Mouse (Mus musculus): ENCODE results near the gene Fam25c. TPM values are rescaled to one million over a fixed set of nuclear protein-coding genes. Genes with fewer than 3 reads are reported as not detected.

Gene Fam25c
- polyA plus RNA-seq, 1 experiment from 2014 or later: not detected

- Histone ChIP-seq H3K36me3 (ENCODE audit: control insufficient read depth, insufficient read depth, low read length) (peaks cover 16% of the 10 kb centered on the region), H3K4me3 (ENCODE audit: low read depth, low read length) (no peak overlapping the region), H3K4me2 (ENCODE audit: low read depth, severe bottlenecking) (no peak overlapping the region), H3K27ac (replicated peaks; ENCODE audit: low read depth, low read length) (no peak overlapping the region), H3K9me3 (ENCODE audit: control insufficient read depth, low read length) (no peaks in the 10 kb centered on the region), H3K27me3 (ENCODE audit: control insufficient read depth, insufficient read depth, low read length) (no peaks in the 10 kb centered on the region), H3K9ac (ENCODE audit: low read length) (no peak overlapping the region), H3K4me1 (ENCODE audit: control insufficient read depth, insufficient read depth, low read length) (no peaks in the 10 kb centered on the region)
- ATAC-seq (ENCODE audit: insufficient number of reproducible peaks, low FRiP score, low TSS enrichment, low read depth): no peak
- no peak for DNase-seq (ENCODE audit: low spot score)
- WGBS: 82% methylated on average over 3 of the region's 3 CpGs
Observed at GRCm38 (mm10) chr14:34331886-34332285, 23.3 kb downstream of the Fam25c start.

DNA sequence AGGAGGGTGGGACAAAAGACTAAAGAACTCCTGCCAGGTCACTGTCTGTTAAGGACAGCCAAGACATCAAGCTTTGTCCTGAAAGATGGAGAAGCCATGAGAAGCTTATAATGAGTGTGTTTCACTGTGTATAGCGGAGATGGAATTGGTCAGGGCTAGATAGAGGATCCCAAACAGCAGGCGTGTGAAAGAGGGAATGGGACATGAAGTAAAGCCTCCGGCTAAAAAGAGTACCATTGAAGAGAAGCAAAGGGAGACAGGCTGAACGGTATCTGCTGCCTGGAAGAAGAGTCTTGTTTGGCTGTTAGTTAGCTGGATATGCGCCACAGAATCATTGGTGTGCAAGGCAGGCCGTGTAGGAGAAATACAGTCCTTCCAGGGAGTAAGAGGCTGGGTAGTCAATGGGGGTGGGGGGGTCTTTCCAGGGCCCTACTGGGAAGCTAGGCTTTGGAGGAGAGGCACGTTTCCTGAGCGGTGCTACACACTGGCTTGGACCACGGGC is 24.5 kb downstream of the Fam25c start:
- no peaks in the 10 kb centered on the region for H3K9me3 ChIP-seq (ENCODE audit: control insufficient read depth, low read length)
- no peak overlapping the region for H3K27ac ChIP-seq (replicated peaks; ENCODE audit: low read depth, low read length)
- no peak overlapping the region for H3K9ac ChIP-seq (ENCODE audit: low read length)
- peaks cover 13% of the 10 kb centered on the region for H3K36me3 ChIP-seq (ENCODE audit: control insufficient read depth, insufficient read depth, low read length)
- ATAC-seq (ENCODE audit: insufficient number of reproducible peaks, low FRiP score, low TSS enrichment, low read depth) (no peak), DNase-seq (ENCODE audit: low spot score) (no peak)
- H3K4me1 ChIP-seq (ENCODE audit: control insufficient read depth, insufficient read depth, low read length): no peaks in the 10 kb centered on the region
- WGBS: 94% methylated on average over 9 of the region's 9 CpGs
- no peak overlapping the region for H3K4me3 ChIP-seq (ENCODE audit: low read depth, low read length)
- H3K27me3 ChIP-seq (ENCODE audit: control insufficient read depth, insufficient read depth, low read length): no peaks in the 10 kb centered on the region
- no peak overlapping the region for H3K4me2 ChIP-seq (ENCODE audit: low read depth, severe bottlenecking)

GRCm38 (mm10) chr14:34327618-34328017 is 27.6 kb downstream of the Fam25c start:
- H3K4me2 ChIP-seq (ENCODE audit: low read depth, severe bottlenecking): no peak overlapping the region
- H3K36me3 ChIP-seq (ENCODE audit: control insufficient read depth, insufficient read depth, low read length): peaks cover 7% of the 10 kb centered on the region; the same call in 1 of the 2 replicates
- no peak for ATAC-seq (ENCODE audit: insufficient number of reproducible peaks, low FRiP score, low TSS enrichment, low read depth)
- WGBS: 74% methylated on average over 1 of the region's 1 CpGs
- no peak overlapping the region for H3K9ac ChIP-seq (ENCODE audit: low read length)
- no peak for DNase-seq (ENCODE audit: low spot score)
- no peaks in the 10 kb centered on the region for H3K9me3 ChIP-seq (ENCODE audit: control insufficient read depth, low read length)
- H3K27me3 ChIP-seq (ENCODE audit: control insufficient read depth, insufficient read depth, low read length): no peaks in the 10 kb centered on the region
- H3K4me1 ChIP-seq (ENCODE audit: control insufficient read depth, insufficient read depth, low read length): no peaks in the 10 kb centered on the region
- H3K4me3 ChIP-seq (ENCODE audit: low read depth, low read length): no peak overlapping the region
- H3K27ac ChIP-seq (replicated peaks; ENCODE audit: low read depth, low read length): no peak overlapping the region

DNA sequence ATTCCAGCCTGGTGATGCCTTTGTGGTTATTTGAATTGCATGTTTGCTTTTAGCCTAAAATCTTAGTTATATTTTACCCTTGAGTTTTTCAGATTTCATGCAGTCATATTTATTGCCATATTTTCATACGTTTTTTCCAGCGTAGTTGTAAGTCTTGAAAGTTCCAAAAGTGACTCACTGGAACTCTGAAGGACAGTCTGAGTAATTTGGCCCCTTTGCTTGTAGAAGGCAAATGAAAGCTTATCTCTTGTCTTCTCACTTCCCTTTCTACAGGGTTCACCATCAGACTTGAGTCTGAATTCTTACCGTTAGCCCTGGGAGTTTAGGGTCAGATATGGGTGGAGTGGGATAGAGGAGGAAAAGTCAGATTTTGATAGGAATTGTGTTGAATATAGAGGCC is 28.6 kb downstream of the Fam25c start:
- H3K36me3 ChIP-seq (ENCODE audit: control insufficient read depth, insufficient read depth, low read length): peaks cover 7% of the 10 kb centered on the region; the same call in 1 of the 2 replicates

GRCm38 (mm10) chr14:34323576-34324085 is 31.6 kb downstream of the Fam25c start:
- no peaks in the 10 kb centered on the region for H3K9me3 ChIP-seq (ENCODE audit: control insufficient read depth, low read length)
- no peak overlapping the region for H3K9ac ChIP-seq (ENCODE audit: low read length)
- H3K36me3 ChIP-seq (ENCODE audit: control insufficient read depth, insufficient read depth, low read length): peaks cover 7% of the 10 kb centered on the region; the same call in 1 of the 2 replicates
- ATAC-seq (ENCODE audit: insufficient number of reproducible peaks, low FRiP score, low TSS enrichment, low read depth): no peak
- no peaks in the 10 kb centered on the region for H3K4me1 ChIP-seq (ENCODE audit: control insufficient read depth, insufficient read depth, low read length)
- no peak overlapping the region for H3K27ac ChIP-seq (replicated peaks; ENCODE audit: low read depth, low read length)
- no peak for DNase-seq (ENCODE audit: low spot score)
- H3K4me2 ChIP-seq (ENCODE audit: low read depth, severe bottlenecking): no peak overlapping the region
- no peak overlapping the region for H3K4me3 ChIP-seq (ENCODE audit: low read depth, low read length)
- H3K27me3 ChIP-seq (ENCODE audit: control insufficient read depth, insufficient read depth, low read length): no peaks in the 10 kb centered on the region
- WGBS: 95% methylated on average over 5 of the region's 5 CpGs

More for the DNA sequence above, 28.6 kb downstream of the Fam25c start:
- Histone ChIP-seq H3K9me3 (ENCODE audit: control insufficient read depth, low read length) (no peaks in the 10 kb centered on the region), H3K27ac (replicated peaks; ENCODE audit: low read depth, low read length) (no peak overlapping the region), H3K4me3 (ENCODE audit: low read depth, low read length) (no peak overlapping the region), H3K27me3 (ENCODE audit: control insufficient read depth, insufficient read depth, low read length) (no peaks in the 10 kb centered on the region), H3K9ac (ENCODE audit: low read length) (no peak overlapping the region), H3K4me2 (ENCODE audit: low read depth, severe bottlenecking) (no peak overlapping the region), H3K4me1 (ENCODE audit: control insufficient read depth, insufficient read depth, low read length) (no peaks in the 10 kb centered on the region)
- DNase-seq (ENCODE audit: low spot score) (no peak), ATAC-seq (ENCODE audit: insufficient number of reproducible peaks, low FRiP score, low TSS enrichment, low read depth) (no peak)
- WGBS: 90% methylated on average over 3 of the region's 3 CpGs

- Histone ChIP-seq H3K27ac (replicated peaks; ENCODE audit: low read depth, low read length) (no peak overlapping the region), H3K9me3 (ENCODE audit: control insufficient read depth, low read length) (no peaks in the 10 kb centered on the region), H3K36me3 (ENCODE audit: control insufficient read depth, insufficient read depth, low read length) (peaks cover 5% of the 10 kb centered on the region; the same call in 1 of the 2 replicates), H3K4me1 (ENCODE audit: control insufficient read depth, insufficient read depth, low read length) (no peaks in the 10 kb centered on the region), H3K4me2 (ENCODE audit: low read depth, severe bottlenecking) (no peak overlapping the region), H3K4me3 (ENCODE audit: low read depth, low read length) (no peak overlapping the region), H3K27me3 (ENCODE audit: control insufficient read depth, insufficient read depth, low read length) (no peaks in the 10 kb centered on the region), H3K9ac (ENCODE audit: low read length) (no peak overlapping the region)
- no peak for DNase-seq (ENCODE audit: low spot score)
- ATAC-seq (ENCODE audit: insufficient number of reproducible peaks, low FRiP score, low TSS enrichment, low read depth): no peak
Observed at GRCm38 (mm10) chr14:34318113-34318512, 37.1 kb downstream of the Fam25c start.

- no peak overlapping the region for H3K27ac ChIP-seq (replicated peaks; ENCODE audit: low read depth, low read length)
- H3K9ac ChIP-seq (ENCODE audit: low read length): no peak overlapping the region
- DNase-seq (ENCODE audit: low spot score) (no peak), ATAC-seq (ENCODE audit: insufficient number of reproducible peaks, low FRiP score, low TSS enrichment, low read depth) (no peak)
- no peaks in the 10 kb centered on the region for H3K9me3 ChIP-seq (ENCODE audit: control insufficient read depth, low read length)
- 93% methylated on average over 3 of the region's 3 CpGs for WGBS
- no peaks in the 10 kb centered on the region; the same call in 1 of the 2 replicates for H3K4me1 ChIP-seq (ENCODE audit: control insufficient read depth, insufficient read depth, low read length)
- no peak overlapping the region for H3K4me3 ChIP-seq (ENCODE audit: low read depth, low read length)
- no peaks in the 10 kb centered on the region for H3K27me3 ChIP-seq (ENCODE audit: control insufficient read depth, insufficient read depth, low read length)
- peaks cover 5% of the 10 kb centered on the region; the same call in 1 of the 2 replicates for H3K36me3 ChIP-seq (ENCODE audit: control insufficient read depth, insufficient read depth, low read length)
- no peak overlapping the region for H3K4me2 ChIP-seq (ENCODE audit: low read depth, severe bottlenecking)
Observed at GRCm38 (mm10) chr14:34317431-34317830, 37.8 kb downstream of the Fam25c start.

DNA sequence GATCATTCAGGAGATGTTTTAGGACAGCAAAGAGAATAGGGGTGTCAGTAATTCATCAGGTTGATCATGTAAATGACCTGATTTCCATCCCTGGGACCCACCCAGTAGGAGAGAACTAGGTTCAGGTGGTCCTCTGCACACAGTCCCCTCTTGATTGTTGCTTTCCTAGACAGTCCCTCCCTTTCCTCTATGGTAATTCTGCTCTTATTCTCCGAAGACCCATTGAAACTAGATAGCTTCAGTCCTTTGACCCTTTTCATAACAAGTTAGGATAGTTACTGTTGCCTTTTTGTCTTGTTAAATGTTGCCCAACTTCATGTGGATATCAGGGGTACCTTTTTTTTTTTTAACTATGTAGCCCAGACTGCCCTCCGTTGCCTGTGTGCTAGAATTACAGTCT is 38.9 kb downstream of the Fam25c start:
- no peaks in the 10 kb centered on the region for H3K9me3 ChIP-seq (ENCODE audit: control insufficient read depth, low read length)
- H3K4me2 ChIP-seq (ENCODE audit: low read depth, severe bottlenecking): no peak overlapping the region
- no peak overlapping the region for H3K4me3 ChIP-seq (ENCODE audit: low read depth, low read length)
- no peak overlapping the region for H3K9ac ChIP-seq (ENCODE audit: low read length)
- H3K4me1 ChIP-seq (ENCODE audit: control insufficient read depth, insufficient read depth, low read length): peaks cover 5% of the 10 kb centered on the region; the same call in 1 of the 2 replicates
- 97% methylated on average over 2 of the region's 2 CpGs for WGBS
- DNase-seq (ENCODE audit: low spot score) (no peak), ATAC-seq (ENCODE audit: insufficient number of reproducible peaks, low FRiP score, low TSS enrichment, low read depth) (no peak)
- peaks cover 5% of the 10 kb centered on the region; the same call in 1 of the 2 replicates for H3K36me3 ChIP-seq (ENCODE audit: control insufficient read depth, insufficient read depth, low read length)
- H3K27me3 ChIP-seq (ENCODE audit: control insufficient read depth, insufficient read depth, low read length): no peaks in the 10 kb centered on the region
- H3K27ac ChIP-seq (replicated peaks; ENCODE audit: low read depth, low read length): no peak overlapping the region

- Histone ChIP-seq H3K4me3 (ENCODE audit: low read depth, low read length) (no peak overlapping the region), H3K27me3 (ENCODE audit: control insufficient read depth, insufficient read depth, low read length) (no peaks in the 10 kb centered on the region), H3K9ac (ENCODE audit: low read length) (no peak overlapping the region), H3K4me1 (ENCODE audit: control insufficient read depth, insufficient read depth, low read length) (peaks cover 5% of the 10 kb centered on the region; the same call in 1 of the 2 replicates), H3K36me3 (ENCODE audit: control insufficient read depth, insufficient read depth, low read length) (peaks cover 4% of the 10 kb centered on the region; the same call in 1 of the 2 replicates), H3K27ac (replicated peaks; ENCODE audit: low read depth, low read length) (no peak overlapping the region), H3K4me2 (ENCODE audit: low read depth, severe bottlenecking) (no peak overlapping the region), H3K9me3 (ENCODE audit: control insufficient read depth, low read length) (no peaks in the 10 kb centered on the region)
- ATAC-seq (ENCODE audit: insufficient number of reproducible peaks, low FRiP score, low TSS enrichment, low read depth) (no peak), DNase-seq (ENCODE audit: low spot score) (no peak)
- 89% methylated on average over 3 of the region's 3 CpGs for WGBS
Observed at GRCm38 (mm10) chr14:34314796-34315195, 40.4 kb downstream of the Fam25c start.

Measured in limb, embryonic 11.5 days (tissue).